Mouse (Mus musculus): ENCODE measurements around the gene Wdr83os.
"Not testable (repeated sequence)": the region's sequence is repeated elsewhere in the genome, so short reads cannot be mapped to it uniquely, and the experiment has no call there.

Gene Wdr83os

DNA sequence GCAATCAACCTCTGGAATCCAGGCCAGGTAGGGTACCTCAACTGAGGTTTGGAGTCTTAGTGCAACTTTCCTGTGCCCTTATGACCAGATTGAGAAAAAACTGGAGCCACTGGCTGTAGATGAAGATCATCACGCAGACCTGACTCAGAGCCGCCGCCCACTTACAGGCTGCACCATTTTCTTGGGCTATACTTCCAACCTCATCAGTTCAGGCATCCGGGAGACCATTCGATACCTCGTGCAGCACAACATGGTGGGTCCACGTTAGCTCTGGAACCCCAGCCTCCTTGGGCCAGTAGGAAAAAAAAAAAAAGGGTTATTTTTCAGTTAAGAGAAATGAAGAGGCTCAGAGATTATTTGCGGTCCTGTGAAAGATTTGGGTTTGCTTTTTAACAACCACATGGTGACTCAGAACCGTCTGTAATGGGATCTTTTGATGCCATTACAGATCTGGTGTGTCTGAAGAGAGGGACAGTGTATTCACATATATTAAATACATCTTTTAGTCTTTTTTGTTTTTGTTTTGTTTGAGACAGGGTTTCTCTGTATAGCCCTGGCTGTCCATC, 8.1 kb upstream of the Wdr83os start:
- no peak for DNase-seq (ENCODE audit: low spot score in 2 of 2)

DNA sequence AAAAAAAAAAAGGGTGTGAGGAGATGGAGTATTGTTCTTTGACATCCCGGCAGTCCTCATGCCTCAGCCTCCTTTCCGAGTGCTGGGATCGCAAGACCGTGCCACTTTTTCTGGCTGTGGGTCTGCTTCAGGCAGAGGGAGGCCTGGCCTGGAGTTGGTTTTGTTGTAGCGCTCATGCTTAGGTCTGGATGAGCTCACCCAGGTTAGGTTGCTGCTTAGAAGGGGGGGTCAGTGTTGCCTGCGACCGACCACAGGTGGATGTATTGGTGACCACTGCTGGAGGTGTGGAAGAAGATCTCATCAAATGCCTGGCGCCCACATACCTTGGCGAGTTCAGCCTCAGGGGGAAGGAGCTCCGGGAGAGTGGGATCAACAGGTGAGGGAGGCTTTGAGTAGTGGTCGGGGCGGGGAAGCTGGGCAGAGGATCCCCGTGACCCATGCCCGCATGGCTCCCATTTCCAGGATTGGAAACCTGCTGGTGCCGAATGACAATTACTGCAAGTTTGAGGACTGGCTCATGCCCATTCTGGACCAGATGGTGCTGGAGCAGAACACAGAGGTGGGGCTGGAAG, 7.4 kb upstream of the Wdr83os start:
- DNase-seq (ENCODE audit: low spot score in 2 of 2): no peak

DNA sequence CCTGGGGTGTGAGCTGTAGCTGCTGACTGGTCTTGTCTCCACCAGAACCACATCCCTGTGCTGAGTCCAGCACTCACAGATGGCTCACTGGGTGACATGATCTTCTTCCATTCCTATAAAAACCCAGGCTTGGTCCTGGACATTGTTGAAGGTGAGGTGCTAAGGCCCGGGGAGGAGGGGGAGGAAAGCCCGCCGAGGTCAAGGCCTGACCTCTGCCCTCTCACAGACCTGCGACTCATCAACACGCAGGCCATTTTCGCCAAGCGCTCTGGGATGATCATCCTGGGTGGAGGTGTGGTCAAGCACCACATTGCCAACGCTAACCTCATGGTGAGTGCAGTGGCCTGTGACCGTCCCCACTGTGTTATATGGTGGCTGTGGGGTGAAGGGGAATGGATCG, 6.4 kb upstream of the Wdr83os start:
- DNase-seq (ENCODE audit: low spot score in 2 of 2): no peak

DNA sequence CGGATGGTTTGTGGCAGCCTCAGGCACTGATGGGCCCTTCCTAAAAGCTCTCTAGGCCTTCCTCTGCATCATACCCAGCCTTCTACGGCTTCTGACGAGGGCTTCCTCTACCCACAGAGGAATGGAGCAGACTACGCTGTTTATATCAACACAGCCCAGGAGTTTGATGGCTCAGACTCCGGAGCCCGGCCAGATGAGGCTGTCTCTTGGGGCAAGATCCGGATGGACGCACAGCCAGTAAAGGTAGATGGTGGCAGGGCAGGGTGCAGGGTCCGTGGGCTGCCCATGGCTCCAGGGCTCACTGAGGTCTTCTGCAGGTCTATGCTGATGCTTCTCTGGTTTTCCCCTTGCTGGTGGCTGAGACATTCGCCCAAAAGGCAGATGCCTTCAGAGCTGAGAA, 5.9 kb upstream of the Wdr83os start:
- DNase-seq (ENCODE audit: low spot score in 2 of 2): no peak

DNA sequence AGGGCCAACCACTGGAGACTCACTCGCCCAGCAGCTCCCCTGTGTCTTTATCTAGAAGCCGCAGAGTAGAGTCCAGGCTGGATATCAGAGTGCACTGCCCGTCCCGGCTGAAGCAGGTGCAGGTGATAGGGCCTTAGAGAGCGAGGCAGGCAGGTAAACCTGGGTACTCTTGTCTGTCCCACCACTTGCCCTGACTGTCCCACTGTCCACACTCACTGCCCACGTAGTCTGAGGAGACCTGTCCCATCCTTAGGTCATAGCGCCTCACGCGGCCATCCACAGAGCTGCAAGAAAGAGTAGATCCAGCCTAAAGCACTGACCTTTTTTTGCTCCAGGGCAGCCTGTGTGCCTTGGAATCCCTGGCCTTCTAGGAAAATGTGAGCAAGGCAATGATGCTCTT, 4.5 kb upstream of the Wdr83os start:
- DNase-seq (ENCODE audit: low spot score in 2 of 2): no peak

DNA sequence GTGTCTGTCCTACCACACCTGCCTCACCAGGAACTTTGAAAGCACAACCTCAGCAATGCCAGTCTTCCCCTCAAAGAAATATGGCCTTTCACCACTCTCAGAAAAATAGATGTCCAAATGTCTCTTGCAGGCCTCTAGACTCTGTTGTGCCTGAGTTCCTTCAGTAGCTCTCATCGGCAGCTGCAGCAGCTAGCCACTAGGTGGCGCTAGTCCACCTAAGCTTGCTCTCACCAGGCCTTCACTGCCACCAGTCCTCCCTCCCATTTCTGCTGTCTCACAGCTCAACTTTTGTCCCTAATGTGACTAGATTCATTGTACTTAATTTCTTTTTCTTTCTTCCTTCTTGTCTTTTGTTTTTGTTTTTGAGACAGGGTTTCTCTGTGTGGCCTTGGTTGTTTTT, 3.5 kb upstream of the Wdr83os start:
- peak; percentile 72 to 75 for DNase-seq (ENCODE audit: low spot score in 2 of 2)

DNA sequence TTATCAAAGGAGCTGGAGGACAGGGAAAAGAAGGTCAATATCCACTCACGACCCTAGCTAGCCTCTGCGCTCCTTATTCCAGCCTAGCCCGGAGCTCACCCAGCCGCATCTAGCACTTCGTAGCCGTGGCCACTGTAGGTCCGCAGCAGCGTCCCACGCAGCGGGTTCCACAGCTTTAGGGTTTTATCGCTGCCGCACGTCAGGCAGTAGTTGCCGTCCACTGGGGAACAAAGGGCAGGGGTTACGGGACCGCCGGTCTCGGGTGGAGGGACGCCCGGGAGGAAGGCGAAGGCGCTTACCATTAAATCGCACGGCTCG, 367 bp upstream of the Wdr83os start:
- no peak for DNase-seq (ENCODE audit: low spot score in 2 of 2)

DNA sequence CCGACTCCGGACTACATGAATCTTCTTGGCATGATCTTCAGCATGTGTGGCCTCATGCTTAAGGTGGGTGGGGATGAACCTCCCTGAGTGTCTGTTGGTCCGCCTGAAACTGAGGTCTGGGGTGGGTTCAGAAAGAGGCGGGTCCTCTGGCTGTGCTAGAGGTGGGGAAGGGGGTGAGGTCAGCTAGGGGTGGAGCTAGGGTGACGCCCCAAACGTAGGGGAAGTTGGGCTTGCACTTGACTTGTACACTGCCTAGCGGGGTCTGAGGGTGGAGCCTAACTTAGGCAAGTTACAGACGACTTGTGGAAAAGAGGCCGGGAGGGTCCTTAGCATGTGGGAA, 646 bp downstream of the Wdr83os start, which contains the start of gene Wdr83:
TSS of gene Wdr83 (minus strand) at position 91 of the 340 bp plus-strand sequence.
- DNase-seq (ENCODE audit: low spot score in 2 of 2): no peak

DNA sequence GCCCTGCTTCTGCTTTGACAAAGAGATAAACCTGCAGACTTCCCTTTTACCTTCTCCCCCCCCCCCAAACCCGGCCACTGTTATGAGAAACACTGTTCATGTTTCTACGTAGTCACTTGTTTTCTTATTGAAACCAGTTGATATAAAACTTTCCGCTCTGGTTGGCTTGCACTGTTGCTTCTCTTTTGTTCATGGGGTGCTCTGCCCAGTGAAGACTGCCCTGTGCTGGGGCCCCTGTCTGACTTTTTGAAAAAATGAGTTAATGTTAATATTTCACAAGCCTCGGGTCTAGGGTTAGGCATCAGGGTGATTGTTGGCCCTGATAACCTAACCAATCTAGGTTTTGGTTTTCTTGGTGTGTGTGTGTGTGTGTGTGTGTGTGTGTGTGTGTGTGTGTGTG, 1.6 kb downstream of the Wdr83os start:
- DNase-seq (ENCODE audit: low spot score in 2 of 2): not testable (repeated sequence)

DNA sequence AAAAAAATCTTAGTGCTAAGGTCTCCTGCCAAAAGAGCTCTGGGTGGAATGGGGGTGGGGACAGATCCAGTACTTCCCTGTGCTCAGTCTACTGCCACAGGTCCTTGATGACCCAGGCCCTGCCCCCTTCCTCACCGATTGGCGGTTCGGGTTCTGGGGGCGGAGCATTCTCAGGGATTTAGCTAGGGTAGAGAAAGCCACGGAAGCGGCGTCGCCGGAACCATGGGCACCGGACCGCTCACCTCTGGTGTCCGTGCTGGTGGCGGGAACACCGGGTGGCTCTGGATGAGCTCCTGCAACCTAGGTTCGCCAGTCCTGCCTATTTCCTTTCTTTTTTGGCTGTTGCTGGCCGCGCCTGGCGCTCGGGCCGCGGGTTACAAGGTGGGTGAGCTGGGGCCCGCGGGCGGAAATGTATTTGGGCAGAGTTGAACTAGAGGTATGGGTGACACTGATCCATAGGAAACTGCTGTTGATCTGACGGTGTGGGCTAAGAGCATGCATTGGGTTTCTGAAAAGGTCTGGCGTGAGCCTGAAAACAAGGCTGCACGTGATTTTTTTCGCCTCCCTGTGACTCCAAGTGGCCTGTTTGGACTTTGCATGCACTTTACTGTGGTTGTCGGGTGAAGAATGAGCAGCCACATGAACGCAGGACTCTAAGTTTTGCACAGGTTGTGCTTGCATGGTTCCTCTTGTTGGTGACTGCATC, 2.7 kb downstream of the Wdr83os start, which contains the start of gene Man2b1:
TSS of gene Man2b1 (plus strand) at position 163 of the 706 bp plus-strand sequence.
- peak; percentile 84 to 90 for DNase-seq (ENCODE audit: low spot score in 2 of 2)

DNA sequence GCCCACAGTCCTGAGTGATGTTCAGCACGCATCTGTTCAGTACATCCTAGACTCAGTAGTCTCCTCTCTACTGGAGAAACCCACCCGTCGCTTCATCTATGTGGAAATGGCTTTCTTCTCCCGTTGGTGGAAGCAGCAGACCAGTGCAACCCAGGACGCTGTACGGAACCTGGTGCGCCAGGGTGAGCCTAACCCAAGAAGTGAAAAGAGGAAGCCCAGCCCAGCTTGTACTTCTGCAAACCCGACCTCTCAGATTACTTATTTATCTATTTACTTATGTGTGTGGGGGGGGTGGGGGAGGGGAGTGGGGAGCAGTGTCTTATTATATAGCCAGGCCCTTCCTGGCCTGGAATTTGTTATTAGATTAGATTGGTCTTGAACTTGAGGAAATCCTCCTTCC, 4.1 kb downstream of the Wdr83os start:
- no peak for DNase-seq (ENCODE audit: low spot score in 2 of 2)

DNA sequence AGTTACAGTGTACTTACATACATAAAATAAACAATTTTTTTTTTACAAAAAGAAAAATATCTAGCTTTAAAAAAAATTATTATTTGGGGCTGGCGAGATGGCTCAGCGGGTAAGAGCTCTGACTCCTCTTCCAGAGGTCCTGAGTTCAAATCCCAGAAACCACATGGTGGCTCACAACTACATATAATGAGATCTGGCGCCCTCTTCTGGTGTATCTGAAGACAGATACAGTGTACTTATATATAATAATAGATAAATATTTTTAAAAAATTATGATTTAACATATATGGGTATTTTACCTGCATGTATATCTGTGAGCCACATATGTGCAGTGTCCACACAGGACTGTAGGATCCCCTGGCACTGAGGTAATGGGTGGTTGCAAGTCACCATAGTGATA, 5.7 kb downstream of the Wdr83os start:
- no peak for DNase-seq (ENCODE audit: low spot score in 2 of 2)

DNA sequence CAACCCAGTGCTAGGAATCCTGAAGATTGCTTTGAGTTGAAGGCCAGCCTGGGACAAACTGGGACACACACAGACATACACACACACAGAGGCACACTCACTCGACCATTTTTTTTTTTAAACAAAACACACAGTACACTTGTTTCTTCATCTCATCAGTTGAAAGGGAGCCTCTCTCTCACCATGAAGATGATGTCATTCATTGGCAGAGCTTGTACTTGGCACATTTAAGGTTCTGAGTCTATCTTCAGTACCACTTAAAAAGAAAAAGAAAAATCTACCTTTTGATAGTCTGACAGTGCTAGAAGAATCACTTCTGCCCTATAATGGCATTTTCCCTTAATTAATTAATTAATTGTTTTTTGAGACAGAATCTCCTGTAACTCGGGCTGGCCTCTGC, 8.2 kb downstream of the Wdr83os start:
- no peak for DNase-seq (ENCODE audit: low spot score in 2 of 2)

DNA sequence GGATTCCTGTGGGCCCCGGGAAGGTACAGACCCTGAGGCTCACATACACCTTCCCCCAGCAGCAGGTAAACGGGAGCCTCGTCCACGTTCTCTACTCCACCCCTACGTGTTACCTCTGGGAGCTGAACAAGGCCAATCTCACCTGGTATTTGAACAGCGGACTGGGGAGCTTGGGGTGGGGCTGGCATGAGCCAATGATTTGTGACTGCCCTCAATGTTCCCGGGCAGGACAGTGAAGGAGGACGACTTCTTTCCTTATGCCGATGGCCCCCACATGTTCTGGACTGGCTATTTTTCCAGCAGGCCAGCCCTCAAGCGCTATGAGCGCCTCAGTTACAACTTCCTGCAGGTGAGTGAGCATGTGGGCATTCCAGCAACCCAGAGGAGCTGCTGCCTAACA, 10.3 kb downstream of the Wdr83os start:
- peak in 1 of 2 experiments; percentile 16 for DNase-seq (ENCODE audit: low spot score in 2 of 2)

DNA sequence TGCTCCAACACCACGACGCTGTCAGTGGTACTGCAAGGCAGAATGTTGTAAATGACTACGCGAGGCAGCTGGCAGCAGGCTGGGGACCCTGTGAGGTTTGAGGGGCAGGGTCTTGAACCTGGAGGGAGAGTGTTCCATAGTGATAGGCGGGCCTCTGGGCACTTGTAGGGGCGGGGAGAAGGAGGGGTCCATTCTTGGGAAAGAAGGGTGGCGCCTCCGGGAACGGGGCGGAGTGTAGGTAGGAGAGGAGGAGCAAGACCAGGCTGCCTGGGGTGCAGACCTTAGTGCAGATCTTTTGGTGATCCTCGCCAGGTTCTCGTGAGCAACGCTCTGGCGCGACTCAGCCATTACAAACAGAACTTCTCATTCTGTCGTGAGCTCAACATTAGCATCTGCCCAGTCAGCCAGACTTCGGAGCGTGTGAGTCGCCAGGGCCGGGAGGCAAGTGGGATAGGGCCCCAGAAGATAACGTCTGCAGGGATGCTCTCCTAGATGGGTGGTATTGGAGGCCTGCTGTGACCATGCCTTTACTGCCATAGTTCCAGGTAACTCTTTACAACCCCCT, 11.1 kb downstream of the Wdr83os start:
- DNase-seq (ENCODE audit: low spot score in 2 of 2): peak in 1 of 2 experiments; percentile 14

DNA sequence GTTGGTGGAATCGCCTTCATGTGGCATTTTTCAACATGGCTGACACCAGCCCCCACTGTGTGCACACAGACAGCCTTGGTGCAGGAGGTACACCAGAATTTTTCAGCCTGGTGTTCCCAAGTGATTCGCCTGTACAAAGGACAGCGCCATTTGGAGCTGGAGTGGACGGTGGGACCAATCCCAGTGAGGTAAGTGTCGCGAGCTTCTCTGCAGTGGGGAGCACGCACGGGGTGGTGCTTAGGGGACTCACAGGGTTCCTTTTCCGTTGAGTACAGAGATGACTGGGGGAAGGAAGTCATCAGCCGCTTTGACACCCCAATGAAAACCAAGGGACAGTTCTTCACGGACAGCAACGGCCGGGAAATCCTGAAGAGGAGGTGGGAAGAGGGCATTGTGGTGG, 14.5 kb downstream of the Wdr83os start:
- peak in 1 of 2 experiments; percentile 16 for DNase-seq (ENCODE audit: low spot score in 2 of 2)

DNA sequence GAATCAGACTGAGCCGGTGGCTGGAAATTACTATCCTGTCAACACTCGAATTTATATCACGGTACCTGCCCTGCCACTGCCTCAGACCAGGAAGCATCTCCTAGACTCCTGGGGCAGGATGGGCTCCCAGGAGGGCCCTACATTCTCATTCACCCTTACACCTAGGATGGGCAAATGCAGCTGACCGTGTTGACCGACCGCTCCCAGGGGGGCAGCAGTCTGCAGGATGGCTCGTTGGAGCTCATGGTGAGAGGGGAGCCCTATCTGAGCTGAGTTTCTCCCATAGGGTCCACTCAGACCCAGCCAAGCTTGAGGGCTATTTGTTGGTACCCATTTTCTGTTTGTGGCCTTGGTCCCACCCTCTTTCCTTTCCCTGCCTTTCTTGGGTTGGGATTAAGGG, 15.0 kb downstream of the Wdr83os start:
- DNase-seq (ENCODE audit: low spot score in 2 of 2): peak in 1 of 2 experiments; percentile 10

DNA sequence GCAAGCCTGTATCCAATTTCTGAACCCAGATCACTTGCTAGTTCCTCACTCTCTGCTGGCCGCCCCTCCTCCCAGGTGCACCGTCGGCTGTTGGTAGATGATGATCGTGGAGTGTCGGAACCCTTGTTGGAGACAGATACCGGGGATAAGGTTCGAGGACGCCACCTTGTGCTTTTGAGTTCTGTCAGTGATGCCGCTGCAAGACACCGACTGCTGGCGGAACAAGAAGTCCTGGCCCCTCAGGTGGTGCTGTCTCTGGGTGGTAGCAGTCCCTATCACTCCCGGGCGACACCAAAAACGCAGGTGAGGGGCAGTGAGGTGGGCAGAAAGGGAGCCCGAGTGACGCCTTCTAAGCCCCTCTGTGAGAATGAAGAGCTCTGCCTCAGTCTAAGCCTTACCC, 15.7 kb downstream of the Wdr83os start:
- peak in 1 of 2 experiments; percentile 12 for DNase-seq (ENCODE audit: low spot score in 2 of 2)

DNA sequence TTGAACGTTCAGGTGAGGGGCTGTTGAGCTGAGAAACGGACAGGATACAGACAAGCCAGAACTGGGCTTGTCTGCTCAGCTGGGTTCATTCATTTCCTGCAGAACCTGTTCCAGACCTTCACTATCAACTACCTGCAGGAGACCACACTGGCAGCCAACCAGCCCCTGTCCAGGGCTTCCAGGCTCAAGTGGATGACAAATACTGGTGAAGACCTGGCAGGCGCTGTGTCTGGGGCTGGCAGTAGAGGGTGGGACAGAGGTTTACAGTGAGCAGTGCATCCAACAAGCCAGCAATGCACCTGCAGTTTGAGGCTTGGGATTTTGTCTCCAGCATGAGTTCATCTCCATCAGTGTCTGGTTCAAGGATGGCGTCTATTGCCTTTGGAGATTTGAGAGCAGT, 16.3 kb downstream of the Wdr83os start:
- DNase-seq (ENCODE audit: low spot score in 2 of 2): no peak

DNA sequence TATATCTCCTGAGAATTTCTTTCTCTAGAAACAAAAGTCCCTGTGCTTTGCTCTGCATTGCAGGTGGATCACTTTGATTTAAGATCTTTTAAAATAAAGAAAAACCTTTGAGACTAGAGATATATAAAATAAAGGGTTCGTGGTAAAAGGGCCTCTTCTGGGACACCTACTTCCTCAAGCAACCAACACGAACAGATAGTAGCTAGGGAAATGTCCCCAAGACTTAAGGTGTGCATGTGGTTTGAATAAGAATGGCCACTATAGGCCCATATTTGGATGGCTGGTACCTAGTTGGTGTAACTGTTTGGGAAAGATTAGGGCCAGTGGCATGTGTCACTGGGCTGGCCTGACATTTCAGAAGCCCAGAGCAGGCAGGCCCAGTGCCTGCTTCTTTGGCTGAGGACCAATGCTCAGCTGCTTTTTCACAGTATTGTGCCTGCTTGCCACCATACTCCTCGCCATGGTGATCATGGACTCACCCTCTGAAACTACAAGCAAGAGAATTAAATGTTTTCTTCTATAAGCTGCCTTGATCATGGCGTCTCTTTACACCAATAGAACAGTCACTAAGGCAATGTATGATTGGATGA, 19.6 kb downstream of the Wdr83os start:
- DNase-seq (ENCODE audit: low spot score in 2 of 2): no peak

DNA sequence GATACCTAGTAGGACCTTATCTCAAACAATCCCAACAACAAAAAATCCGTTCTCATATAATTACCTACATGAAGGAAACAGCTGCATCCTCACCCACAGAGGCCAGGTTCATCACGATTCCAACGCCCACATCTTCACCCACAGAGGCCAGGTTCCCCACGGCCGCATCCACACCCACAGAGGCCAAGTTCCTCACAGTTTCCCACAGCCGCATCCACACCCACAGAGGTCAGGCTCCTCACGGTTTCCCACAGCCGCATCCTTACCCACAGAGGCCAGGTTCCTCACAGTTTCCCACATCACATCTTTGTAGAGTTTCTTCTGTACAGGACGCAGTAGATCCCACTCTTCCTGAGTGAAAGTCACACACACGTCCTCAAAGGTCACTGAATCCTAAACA, 32.7 kb downstream of the Wdr83os start:
- DNase-seq (ENCODE audit: low spot score in 2 of 2): no peak

DNA sequence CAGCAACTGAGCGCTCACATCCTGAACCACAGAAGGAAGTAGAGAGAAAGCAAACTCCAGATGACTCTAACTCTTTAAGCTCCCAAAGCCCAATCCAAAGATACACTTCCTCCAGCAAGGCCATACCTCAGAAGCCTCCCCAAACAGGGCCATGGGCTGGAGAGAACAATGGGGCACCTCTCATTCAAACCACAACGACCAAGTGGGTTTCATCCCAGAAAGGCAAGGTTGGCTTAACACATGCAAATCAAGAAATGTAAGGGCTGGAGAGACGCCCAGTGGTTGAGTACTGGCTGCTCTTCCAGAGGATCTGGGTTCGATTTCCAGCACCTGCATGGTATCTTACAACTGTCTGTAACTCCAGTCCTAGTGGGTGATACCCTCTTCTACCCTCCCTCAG, 35.0 kb downstream of the Wdr83os start:
- no peak for DNase-seq (ENCODE audit: low spot score in 2 of 2)

DNA sequence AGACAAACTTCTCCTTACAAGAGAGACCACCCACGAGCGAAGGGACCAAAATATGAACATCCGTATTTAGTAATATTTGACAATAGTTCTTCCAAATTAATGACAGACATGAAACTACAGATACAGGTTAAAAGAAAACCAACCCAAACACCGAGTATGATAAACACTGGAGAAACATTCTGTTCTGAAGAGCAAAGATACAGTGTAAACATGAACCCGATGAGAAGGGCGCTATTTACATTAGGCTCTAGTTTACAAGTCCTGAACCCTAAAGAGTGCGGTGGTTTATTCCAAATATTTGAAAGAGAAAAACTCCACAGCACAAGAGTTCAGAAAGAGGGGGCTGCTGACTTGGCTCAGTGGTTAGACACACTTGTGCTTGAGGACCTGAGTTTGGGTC, 36.4 kb downstream of the Wdr83os start:
- no peak for DNase-seq (ENCODE audit: low spot score in 2 of 2)

Data from urinary bladder, postnatal 4 days (tissue).